Comparison of ENCODE assay signal across 8 mouse cellular contexts in the genomic region with DNA sequence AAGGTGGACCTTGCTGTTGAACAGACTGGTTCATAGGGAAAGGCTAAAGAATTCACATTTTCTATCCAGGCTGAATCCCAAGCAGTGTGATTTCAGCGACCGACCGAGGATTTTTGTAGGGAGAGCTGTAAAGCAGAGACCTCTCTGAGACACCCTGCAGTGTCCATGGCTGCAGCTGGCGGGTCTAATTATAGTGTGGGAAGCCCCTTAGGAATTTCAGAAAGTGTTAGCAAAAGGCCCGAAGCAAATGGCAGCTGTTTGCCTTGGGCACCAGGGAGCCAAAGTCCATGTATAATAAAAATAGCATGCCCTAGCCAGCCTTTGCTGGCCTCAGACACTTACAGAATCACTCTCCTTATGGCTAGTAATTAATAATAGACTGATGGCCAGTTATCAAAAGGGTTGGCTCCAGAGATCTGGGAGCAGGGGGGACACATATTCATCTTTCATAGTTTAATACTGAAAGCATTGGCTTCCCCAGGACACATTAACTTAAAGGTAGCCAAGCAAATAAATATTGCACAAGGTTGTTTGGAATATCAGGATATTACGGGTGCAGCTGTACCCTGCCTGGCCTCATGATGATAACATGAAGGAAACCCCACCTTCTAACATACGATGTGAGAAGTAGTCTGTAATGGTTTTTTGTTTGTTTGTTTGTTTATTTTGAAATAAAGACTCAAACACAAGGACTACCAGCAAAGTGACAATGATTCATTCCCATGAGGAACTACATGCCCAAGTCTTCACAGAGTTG.
A peak's percentile ranks its signal among the peaks of the same experiment; 100 is the strongest.
DNase-seq lines count a peak whose midpoint lies in the region; ATAC-seq and TF ChIP-seq lines count a peak whose summit lies in the region.

No protein-coding gene starts in this region.

- DNase-seq in lung, embryonic 14.5 days, result peak; percentile 18
- DNase-seq in lung, postnatal 10 days, result no peak
- DNase-seq in limb, embryonic 14.5 days (ENCODE audit: low spot score), result peak; percentile 38
- DNase-seq in right cerebral cortex, adult 18-20 months, result no peak
- no peak for DNase-seq in left cerebral cortex, postnatal 36 days (ENCODE audit: low spot score in 2 of 2)
- no peak for DNase-seq in left cerebral cortex, adult 8-10 months (ENCODE audit: low spot score in 2 of 2)

- ATAC-seq in lung, embryonic 14.5 days (ENCODE audit: insufficient read depth), result no peak; the same call in 1 of the 2 replicates
- no peak for ATAC-seq in heart, embryonic 11.5 days (replicated peaks; ENCODE audit: insufficient number of reproducible peaks, low FRiP score, low TSS enrichment)
- ATAC-seq in limb, embryonic 14.5 days (ENCODE audit: low FRiP score, low read depth), result peak; percentile 62

- intact Hi-C loops in left cerebral cortex, postnatal 36 days (cut with DNase I), result no loop called here

- no peaks in the 10 kb centered on the region for H3K36me3 ChIP-seq in lung, embryonic 14.5 days (ENCODE audit: insufficient read depth)
- H3K36me3 ChIP-seq in heart, embryonic 11.5 days (ENCODE audit: control insufficient read depth, insufficient read depth, low read length), result no peaks in the 10 kb centered on the region
- no peaks in the 10 kb centered on the region for H3K36me3 ChIP-seq in limb, embryonic 14.5 days (ENCODE audit: control insufficient read depth, insufficient read depth, low read length)
- peaks cover 4% of the 10 kb centered on the region; the same call in 1 of the 2 replicates for H3K36me3 ChIP-seq in small intestine, adult 2 months (ENCODE audit: control insufficient read depth, insufficient read depth, low read length)

- 31% methylated on average over 7 of the region's 7 CpGs for WGBS in lung, embryonic 14.5 days
- WGBS in heart, embryonic 11.5 days (ENCODE audit: insufficient replicate concordance), result 23% methylated on average over 7 of the region's 7 CpGs
- WGBS in limb, embryonic 14.5 days, result 22% methylated on average over 7 of the region's 7 CpGs
- 15% methylated on average over 7 of the region's 7 CpGs for WGBS in small intestine, adult 2 months

- no peak overlapping the region for H3K9ac ChIP-seq in lung, embryonic 14.5 days
- peak overlapping the region; percentile 35; the same call in 1 of the 2 replicates for H3K9ac ChIP-seq in heart, embryonic 11.5 days (ENCODE audit: low read depth, low read length)
- H3K9ac ChIP-seq in limb, embryonic 14.5 days (ENCODE audit: low read depth, low read length, severe bottlenecking), result no peak overlapping the region

- H3K4me1 ChIP-seq in lung, embryonic 14.5 days (ENCODE audit: insufficient read depth), result peaks cover 4% of the 10 kb centered on the region; the same call in 1 of the 2 replicates
- H3K4me1 ChIP-seq in heart, embryonic 11.5 days (ENCODE audit: control insufficient read depth, insufficient read depth, low read length), result peaks cover 35% of the 10 kb centered on the region
- H3K4me1 ChIP-seq in limb, embryonic 14.5 days (ENCODE audit: control insufficient read depth, insufficient read depth, low read length), result peaks cover 23% of the 10 kb centered on the region
- peaks cover 12% of the 10 kb centered on the region for H3K4me1 ChIP-seq in small intestine, adult 2 months (ENCODE audit: control insufficient read depth, insufficient read depth, insufficient read length, low read length)

- no peaks in the 10 kb centered on the region for H3K27me3 ChIP-seq in lung, embryonic 14.5 days (ENCODE audit: insufficient read depth, low read length)
- no peaks in the 10 kb centered on the region for H3K27me3 ChIP-seq in heart, embryonic 11.5 days (ENCODE audit: control insufficient read depth, insufficient read depth, low read length)
- no peaks in the 10 kb centered on the region for H3K27me3 ChIP-seq in limb, embryonic 14.5 days (ENCODE audit: control insufficient read depth, insufficient read depth, low read length)
- no peaks in the 10 kb centered on the region for H3K27me3 ChIP-seq in small intestine, adult 2 months (ENCODE audit: control insufficient read depth, insufficient read depth, low read length)

- H3K27ac ChIP-seq in lung, embryonic 14.5 days (ENCODE audit: low read depth), result peak overlapping the region; percentile 38; the same call in 1 of the 2 replicates
- peak overlapping the region; percentile 94 for H3K27ac ChIP-seq in heart, embryonic 11.5 days (ENCODE audit: low read depth, low read length)
- H3K27ac ChIP-seq in limb, embryonic 14.5 days (replicated peaks; ENCODE audit: low read depth, low read length), result 0 out of 2 replicates have a peak overlapping the region, but pooled peaks have one; percentile 15
- peak overlapping the region; percentile 55 for H3K27ac ChIP-seq in small intestine, adult 2 months (ENCODE audit: insufficient read depth, low read depth, low read length)

- TF ChIP-seq CTCF in lung, embryonic 14.5 days (IDR thresholded peaks at IDR 0.05; ENCODE audit: low read depth), result no peak
- TF ChIP-seq CTCF in small intestine, adult 2 months (IDR thresholded peaks at IDR 0.05; ENCODE audit: extremely low read depth, insufficient read length, insufficient replicate concordance, low read depth, low read length), result no peak

- no peak overlapping the region for H3K4me3 ChIP-seq in lung, embryonic 14.5 days (ENCODE audit: low read depth, low read length)
- H3K4me3 ChIP-seq in heart, embryonic 11.5 days (ENCODE audit: low read depth, low read length), result peak overlapping the region; percentile 22
- no peak overlapping the region for H3K4me3 ChIP-seq in limb, embryonic 14.5 days (replicated peaks; ENCODE audit: low read length)
- H3K4me3 ChIP-seq in small intestine, adult 2 months (ENCODE audit: low read depth, low read length), result peak overlapping the region; percentile 15; the same call in 1 of the 2 replicates

- TF ChIP-seq POLR2A in limb, embryonic 14.5 days (IDR thresholded peaks at IDR 0.05; ENCODE audit: borderline replicate concordance, extremely low read depth, insufficient read depth, insufficient read length), result no peak
- TF ChIP-seq POLR2A in small intestine, adult 2 months (IDR thresholded peaks at IDR 0.05; ENCODE audit: low read depth, low read length), result no peak

- H3K9me3 ChIP-seq in lung, embryonic 14.5 days (ENCODE audit: low read depth, low read length), result no peaks in the 10 kb centered on the region
- H3K9me3 ChIP-seq in heart, embryonic 11.5 days (replicated peaks; ENCODE audit: control insufficient read depth, low read length), result no peaks in the 10 kb centered on the region
- no peaks in the 10 kb centered on the region for H3K9me3 ChIP-seq in limb, embryonic 14.5 days (ENCODE audit: control insufficient read depth, low read length)

- peak overlapping the region; percentile 13; the same call in 1 of the 2 replicates for H3K4me2 ChIP-seq in lung, embryonic 14.5 days
- peak overlapping the region; percentile 61 for H3K4me2 ChIP-seq in heart, embryonic 11.5 days
- H3K4me2 ChIP-seq in limb, embryonic 14.5 days (replicated peaks; ENCODE audit: low read depth, low read length, severe bottlenecking), result peak overlapping the region; percentile 4; the same call in 1 of the 2 replicates

Comparison
In these comparisons a context has a peak if more than half of its experiments do, and no peak if none do; other contexts are left out.
1. DNase-seq: peak in lung, embryonic 14.5 days (single experiment) and limb, embryonic 14.5 days (single experiment); none in lung, postnatal 10 days (single experiment), right cerebral cortex, adult 18-20 months (single experiment), left cerebral cortex, postnatal 36 days (0 of 2) and left cerebral cortex, adult 8-10 months (0 of 2).
2. H3K27ac ChIP-seq: peak in every context shown above with its lines; median percentile 94 in heart, embryonic 11.5 days; 55 in small intestine, adult 2 months; 38 in lung, embryonic 14.5 days; 15 in limb, embryonic 14.5 days.
3. H3K4me2 ChIP-seq: peak in every context shown above with its lines; median percentile 61 in heart, embryonic 11.5 days; 13 in lung, embryonic 14.5 days; 4 in limb, embryonic 14.5 days.
4. H3K4me3 ChIP-seq: peak in heart, embryonic 11.5 days (single experiment) and small intestine, adult 2 months (single experiment); none in lung, embryonic 14.5 days (single experiment) and limb, embryonic 14.5 days (single experiment).